Mouse (Mus musculus) forelimb bud, embryonic 11.5 days (tissue): ENCODE measurements around the gene Atf7.

ENCODE experiments used
- DNase-seq: peaks from one replicate; pipeline ENCODE4 v3.0.0-alpha.2; 2012; ENCODE audit warnings: low read depth, low spot score

Atf7 gene

GRCm38 (mm10) chr15:102516293-102516692 lies 109.0 kb downstream of the Atf7 start:
- no peak for DNase-seq

DNA sequence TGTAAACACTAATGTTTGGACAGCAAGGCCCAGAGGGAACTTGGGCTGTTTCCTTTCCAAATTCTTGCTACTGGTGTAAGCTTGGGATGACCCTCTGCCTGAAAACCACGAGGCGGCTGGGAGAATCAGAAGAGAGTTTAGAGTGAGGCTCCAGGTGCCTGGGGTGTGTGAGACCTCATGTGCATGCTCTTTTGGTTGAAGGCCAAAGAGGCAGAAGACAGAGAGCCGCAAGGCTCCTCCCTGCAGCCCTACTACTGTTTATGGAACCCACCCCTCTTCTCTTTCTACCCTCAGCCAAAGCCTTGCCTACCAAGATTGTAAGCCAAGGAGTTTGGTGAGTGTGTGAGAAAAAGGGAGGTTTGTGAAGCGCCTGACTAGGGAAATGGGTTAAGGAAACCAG lies 109.5 kb downstream of the Atf7 start:
- no peak for DNase-seq

DNA sequence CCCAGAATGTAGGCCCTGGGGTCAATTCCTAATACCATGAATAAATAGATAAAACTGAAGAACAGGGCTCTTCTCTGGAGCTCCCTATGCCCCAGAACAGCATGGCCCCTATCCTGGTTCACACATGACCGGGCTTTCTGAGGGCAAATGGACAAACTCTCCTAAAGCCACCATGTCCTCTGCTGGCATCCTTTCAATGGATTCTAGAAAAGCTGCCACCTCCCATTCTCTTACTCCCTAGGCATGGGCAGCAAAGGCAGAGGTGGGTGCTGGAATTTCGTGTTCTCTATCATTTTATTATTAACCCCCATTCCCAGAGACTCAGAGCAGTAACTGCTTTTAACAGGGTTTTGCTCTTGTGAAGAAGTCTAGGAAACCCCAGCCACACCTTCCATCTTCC lies 110.0 kb downstream of the Atf7 start:
- no peak for DNase-seq

DNA sequence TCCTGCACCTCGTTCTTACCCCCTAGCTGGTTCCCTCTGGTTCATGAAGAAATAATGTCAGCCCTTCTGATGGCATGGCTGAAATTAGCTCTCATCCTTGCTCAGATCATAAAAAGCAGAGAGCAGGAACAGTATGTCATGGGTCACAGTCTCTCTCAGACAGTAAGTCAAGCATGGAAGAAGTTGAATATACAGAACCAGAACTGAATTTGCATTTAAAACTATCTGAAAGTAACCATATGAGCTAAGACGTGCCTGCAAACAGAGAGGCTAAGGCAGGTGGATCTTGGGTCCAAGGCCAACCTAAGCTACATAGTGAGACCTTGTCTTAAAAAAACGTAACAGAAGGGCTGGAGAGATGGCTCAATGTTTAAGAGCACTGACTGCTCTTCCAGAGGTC lies 112.3 kb downstream of the Atf7 start:
- no peak for DNase-seq

DNA sequence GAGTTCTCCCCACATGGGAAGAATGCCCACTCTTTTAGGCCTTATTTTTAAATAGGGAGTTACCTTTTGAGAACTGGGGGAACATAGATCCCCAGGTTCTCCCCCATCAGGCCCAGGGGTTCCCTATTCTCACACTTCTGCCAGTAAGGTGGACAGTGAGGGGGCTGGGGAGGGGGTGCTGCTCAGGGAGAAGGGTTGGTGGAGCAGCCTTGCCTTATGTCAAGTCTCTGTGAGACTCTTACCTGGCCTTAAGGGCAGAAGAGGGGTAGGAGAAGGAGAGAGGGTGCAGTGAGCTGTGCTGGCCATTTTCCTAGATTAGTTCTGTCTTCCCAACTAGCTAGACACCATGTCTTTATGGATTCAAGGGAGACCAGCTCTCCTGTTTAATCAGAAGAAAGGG lies 112.8 kb downstream of the Atf7 start:
- no peak for DNase-seq

- no peak for DNase-seq
Observed at GRCm38 (mm10) chr15:102512010-102512409, 113.3 kb downstream of the Atf7 start.

- no peak for DNase-seq
Observed at GRCm38 (mm10) chr15:102511285-102511833, 113.9 kb downstream of the Atf7 start.

DNA sequence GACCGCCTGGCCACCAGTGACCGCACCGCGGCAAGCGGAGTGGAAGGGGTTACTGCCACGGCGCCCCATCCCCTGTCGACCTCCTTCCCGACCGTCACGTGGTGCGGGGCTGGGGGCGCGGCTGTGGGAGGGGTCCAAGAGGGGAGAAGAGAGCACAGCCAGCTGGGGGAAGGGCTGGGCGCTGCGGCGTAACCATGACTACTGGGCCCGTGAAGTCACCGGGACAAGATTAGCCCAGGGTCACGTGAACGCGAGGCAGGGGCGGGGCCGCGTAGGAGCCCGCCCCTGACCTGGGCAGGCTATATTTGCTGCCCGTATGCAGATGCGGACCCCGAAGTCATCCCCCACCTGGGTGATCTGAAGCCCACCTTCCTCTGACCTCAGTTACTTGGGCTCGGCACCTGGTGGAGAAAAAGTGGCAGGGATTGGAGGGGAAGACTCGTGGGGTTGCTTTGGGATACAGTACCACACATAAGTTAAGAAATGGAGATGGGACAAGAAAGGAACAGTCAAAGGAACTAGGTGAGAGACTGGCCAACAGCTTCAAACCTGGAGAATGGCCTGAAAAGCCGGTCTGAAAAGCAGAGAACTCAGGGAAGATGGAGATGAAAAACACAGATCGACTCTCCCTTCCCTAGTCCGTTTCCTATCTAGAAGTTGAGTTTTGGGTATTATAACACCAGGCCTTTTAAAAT lies 114.5 kb downstream of the Atf7 start:
- peak; percentile 94 for DNase-seq

DNA sequence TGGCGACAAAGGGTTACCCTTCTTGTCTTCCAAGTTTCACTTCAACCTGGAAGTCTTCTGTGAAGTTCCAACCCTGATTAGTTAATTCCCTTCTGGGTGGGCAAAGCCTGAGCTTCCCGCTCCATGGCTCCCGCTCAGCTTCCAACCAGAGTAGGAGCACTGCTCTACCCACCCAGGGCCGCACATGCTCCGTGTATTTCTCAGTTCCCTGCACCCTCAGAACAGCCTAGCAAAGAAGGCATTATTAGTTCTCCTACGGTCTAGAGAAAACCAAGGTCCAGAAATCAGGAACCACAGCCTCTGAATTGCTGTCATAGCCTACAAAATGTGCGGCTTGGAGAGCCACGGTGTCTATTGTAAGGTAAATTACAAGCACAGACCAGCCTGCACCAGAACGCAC lies 115.2 kb downstream of the Atf7 start:
- DNase-seq, result no peak

GRCm38 (mm10) chr15:102508336-102508735 lies 116.9 kb downstream of the Atf7 start:
- no peak for DNase-seq

- DNase-seq, result no peak
Observed at GRCm38 (mm10) chr15:102507561-102507960, 117.7 kb downstream of the Atf7 start.

DNA sequence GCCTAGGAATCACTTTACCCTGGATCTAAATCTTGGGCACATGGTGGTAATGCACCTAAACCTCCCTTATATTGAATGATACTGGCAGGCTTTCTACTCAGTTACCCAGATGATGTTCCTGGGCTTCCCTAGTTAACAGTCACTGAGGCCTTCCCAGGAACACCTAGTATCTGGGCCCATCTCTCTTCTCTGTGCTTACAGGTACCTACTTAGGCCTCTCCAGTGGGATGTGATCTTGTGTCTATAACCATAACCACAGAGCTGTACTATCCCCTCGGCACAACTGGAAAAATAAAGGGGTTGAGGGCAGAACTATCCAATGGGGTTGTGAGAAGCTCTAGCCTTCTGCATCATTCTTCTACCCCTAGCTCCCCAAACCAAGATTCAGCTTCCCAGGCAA lies 118.4 kb downstream of the Atf7 start:
- DNase-seq, result no peak

- no peak for DNase-seq
Observed at GRCm38 (mm10) chr15:102506464-102506830, 118.8 kb downstream of the Atf7 start.

GRCm38 (mm10) chr15:102505770-102506463 lies 119.3 kb downstream of the Atf7 start:
- DNase-seq, result no peak

DNA sequence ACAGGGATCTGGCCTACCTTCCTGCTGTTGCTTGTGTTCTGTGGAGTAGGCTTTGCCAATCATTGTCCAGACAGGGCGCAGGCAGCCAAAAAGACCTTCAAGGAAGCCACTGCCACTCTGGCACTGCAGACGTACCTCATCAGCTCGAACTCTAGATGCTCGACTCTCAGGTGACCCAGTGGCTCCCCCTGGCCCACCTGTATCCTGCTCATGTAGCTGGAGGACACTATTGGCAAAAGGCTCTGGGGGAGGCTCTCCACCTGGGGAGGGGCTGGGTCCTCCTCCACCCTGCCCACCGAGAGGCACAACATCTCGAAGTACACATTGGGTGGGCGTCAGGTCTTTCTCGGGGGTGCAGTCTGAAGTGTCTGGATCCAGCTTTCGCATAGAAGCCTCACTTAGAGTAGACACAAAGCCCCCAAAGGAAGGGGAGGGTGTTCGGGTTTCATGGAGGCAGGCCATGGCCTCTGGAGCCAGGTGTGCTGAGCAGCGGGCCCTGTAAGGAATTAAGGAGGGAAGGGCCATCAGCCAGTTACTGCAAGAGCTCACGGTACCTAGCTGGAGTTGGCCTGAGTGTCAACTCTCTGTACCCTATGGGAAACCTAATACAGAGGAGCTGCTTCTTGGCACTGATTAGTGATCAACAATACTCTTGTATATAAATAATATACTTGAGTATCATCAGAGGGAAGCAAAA lies 120.0 kb downstream of the Atf7 start:
- no peak for DNase-seq

DNA sequence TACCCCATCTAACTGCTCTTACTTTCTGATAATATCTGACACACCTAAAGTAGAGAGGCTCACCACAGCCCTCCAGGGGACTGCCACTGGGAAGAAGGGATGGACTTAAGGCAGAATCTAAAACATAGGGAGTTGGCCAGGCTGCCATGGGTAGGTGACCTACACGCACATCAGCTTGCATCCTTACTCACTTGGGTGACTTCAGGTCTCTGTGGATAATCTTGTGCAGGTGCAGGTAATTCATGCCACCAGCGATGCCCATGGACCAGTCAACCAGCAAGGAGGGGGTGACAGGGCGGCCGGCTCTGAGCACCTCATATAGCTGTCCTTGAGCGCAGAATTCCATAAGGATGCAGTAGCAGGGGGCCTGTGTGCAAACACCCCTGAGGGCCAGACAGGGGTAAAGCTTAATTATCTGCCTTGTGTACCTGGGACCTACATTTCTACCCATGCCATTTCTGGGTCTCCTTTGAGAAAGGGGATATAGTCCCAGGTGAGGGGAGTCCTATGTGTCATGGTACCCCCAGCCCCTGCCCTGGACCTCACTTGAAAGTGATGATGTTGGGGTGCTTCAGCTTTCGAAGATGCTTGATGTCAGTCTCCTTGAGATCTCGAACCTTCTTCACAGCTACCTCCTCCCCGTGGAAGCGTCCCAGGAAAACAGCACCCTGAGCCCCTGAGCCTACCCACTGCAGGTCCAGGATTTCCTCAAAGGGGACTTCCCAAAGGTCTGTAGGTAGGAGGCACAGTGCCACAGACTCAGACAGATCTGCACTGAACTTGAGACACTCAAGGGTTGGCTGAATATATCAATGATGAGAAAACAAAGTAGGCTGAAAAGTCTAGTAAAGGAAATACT lies 121.1 kb downstream of the Atf7 start:
- no peak for DNase-seq

GRCm38 (mm10) chr15:102503447-102503846 lies 121.8 kb downstream of the Atf7 start, which contains the start of gene Gm10337:
Gm10337 (plus strand) TSS chr15:102503722.
- no peak for DNase-seq

DNA sequence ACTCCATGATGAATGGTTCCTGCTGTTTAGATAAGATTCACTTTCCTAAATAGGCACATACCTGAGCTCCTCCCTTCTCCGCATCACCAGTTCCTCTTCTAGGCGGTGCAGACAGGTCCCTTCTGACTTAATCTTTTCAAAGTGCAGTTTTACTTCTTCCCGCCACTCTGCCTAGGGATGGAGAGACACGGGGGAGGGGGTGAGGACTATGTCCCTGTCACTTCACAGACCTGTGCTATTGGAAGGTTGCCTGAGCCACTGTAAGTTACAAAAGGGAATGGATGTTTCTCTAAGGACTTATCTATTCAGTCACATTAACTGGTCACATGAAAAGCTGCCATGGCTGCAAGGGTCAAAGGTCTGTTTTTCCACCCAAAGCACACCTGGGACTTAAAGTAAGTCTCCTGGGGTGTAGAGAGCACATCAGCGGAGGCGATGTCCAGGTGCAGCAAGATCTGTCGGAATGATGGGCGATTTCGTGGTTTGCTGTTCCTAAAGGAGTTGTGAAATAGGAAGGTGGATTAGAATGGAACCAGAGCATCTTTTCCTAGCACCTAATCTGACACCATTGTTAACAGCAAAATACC lies 122.9 kb downstream of the Atf7 start:
- DNase-seq, result no peak

DNA sequence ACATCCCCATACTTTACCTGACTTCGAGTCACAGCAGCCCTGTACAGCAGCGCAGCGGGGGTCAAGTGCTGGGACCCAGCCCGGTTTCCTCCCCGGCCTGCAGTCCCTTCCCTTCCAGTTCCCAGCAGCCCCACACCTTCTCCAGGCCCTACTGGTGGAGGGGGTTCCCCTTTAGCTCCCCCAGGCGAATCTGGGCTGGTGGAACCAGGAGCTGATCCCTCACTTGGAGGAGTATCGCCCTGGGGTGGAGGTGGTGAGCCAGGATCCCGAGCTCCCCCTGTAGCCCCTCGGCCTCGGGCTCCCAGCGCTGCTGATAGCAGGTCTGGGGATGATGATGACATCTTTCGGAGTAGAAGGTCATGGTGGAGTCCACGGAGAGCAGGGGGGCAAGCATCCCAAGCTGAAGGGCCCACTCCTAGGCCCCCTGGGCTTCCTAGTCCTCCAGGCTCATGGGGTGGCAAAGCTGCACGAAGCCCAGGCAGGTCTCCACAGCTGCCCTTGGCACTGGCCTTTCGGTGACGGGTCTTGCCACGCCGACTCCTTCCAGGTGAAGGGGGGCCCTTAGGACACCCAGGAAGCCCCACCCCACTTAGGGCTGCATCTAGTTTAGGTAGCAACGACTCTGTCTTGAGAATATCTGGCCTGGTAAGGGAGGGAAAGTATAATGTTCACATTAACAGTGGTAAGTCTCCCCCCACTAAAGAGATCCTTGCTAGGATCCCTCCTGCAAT lies 124.0 kb downstream of the Atf7 start:
- DNase-seq, result no peak

- no peak for DNase-seq
Observed at GRCm38 (mm10) chr15:102500479-102500878, 124.8 kb downstream of the Atf7 start.
